Mouse (Mus musculus): ENCODE measurements around the gene BC049715.
"Not testable (repeated sequence)": the region's sequence is repeated elsewhere in the genome, so short reads cannot be mapped to it uniquely, and the experiment has no call there.

The BC049715 gene

GRCm38 (mm10) chr6:136848971-136849370 lies 21.5 kb downstream of the BC049715 start:
- DNase-seq (ENCODE audit: extremely low read depth, low read depth) = no peak

DNA sequence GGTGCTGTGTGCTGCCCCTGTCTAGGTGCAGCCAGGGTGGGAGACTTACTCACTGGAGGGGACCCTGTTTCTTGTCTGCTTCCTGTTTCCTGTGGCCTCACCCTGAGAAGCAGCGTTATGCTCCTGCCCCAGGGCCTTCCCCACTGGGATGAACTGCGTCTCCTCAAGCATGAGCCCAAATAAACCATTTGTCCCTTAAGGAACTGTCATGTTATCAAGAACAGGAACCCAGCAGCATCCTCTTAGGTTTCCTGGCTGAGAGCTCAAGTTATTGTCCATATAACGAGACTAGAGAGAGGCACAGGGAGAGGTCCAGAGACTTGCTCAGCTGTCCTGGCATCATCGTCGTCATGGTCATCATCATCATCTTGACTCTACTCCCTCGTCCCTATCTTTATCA lies 22.8 kb downstream of the BC049715 start:
- DNase-seq (ENCODE audit: extremely low read depth, low read depth) = no peak

DNA sequence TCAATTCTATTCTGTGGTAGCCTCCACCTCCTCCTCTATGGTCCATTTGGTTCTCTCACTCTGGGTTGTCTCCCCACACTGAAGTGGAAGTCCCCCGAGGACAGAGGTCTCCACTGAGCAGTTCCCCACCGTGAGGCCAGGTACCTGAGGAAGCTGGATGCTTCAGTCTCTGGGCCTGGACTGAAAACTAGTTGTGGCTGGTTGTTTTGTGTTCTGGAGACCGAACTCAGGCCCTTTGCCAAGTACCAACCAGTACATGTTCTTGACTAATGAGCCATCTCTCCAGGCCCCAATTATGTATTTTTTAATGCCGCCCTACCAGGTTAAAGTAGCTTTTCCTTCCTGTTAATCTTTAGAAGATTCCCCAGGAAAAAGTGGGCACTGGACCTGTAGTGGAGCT lies 24.9 kb downstream of the BC049715 start:
- no peak for DNase-seq (ENCODE audit: extremely low read depth, low read depth)

GRCm38 (mm10) chr6:136852762-136853161 lies 25.3 kb downstream of the BC049715 start:
- no peak for DNase-seq (ENCODE audit: extremely low read depth, low read depth)

- no peak for DNase-seq (ENCODE audit: extremely low read depth, low read depth)
These were observed 26.9 kb downstream of the BC049715 start for GRCm38 (mm10) chr6:136854361-136854781.

- DNase-seq (ENCODE audit: extremely low read depth, low read depth) = peak; percentile 39
These were observed 27.8 kb downstream of the BC049715 start for GRCm38 (mm10) chr6:136855183-136855582.

DNA sequence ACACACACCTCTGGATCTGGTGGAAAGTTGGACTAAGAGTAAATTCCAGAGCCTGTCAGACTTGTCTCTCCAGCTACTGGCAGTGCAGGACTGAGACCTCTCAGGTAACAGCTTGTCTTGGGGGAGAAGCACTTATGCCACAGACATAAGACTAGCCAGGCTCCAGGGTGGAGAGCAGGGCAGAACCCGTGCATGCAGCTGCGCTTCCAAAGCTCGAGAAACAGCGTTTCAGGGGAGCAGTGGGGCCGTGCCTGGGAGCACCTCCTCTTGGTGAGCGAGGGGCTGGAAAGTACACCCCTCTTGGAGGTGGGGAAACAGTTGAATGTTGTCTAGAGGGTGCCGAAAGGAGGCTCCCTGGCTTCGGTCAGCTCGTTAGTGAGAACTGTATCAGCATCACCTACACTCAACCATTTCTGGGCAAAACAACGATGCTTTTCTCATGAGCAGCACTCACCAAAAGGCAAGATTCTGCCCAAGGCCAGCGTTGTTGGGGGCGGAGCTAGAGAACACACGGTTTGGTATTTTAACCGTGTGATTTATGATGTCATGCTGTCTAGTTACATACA lies 28.7 kb downstream of the BC049715 start:
- no peak for DNase-seq (ENCODE audit: extremely low read depth, low read depth)

DNA sequence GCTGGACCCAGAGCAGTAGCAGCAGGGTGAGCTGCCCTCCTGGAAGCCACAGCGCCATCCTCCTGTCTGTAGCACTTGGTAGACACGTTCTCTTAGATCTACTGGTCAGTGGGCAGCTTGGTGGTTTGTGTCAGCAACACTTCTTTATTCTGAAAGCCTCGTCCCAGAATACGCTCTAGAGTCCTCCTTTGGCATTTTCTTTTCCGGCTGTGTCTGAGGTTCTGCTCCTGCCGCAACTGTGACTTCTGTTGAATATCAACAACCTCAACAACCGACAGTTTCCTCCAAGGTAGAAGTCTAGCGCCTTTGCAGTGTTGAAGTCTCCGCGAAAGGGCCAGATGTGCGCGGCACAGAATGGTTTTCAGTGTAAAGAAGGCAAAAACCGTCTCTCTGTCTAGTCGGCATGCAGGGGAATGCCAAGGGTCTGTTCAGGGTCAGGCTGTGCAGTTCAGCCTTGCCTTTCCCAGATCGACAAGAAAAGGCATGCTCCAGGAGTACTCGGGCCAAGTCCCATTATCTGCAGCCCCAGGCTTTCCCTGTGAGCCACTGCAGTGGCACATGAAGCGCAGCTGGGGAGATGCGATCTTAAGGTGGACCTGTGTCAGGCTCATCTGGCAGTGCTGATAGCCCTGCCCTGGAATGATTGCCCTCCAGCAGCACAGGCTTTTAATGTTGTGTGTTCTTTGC lies 29.9 kb downstream of the BC049715 start, which contains the start of gene Art4:
Art4 (minus strand) TSS at position 548 of the 687 bp plus-strand sequence.
- peak; percentile 78 for DNase-seq (ENCODE audit: extremely low read depth, low read depth)

DNA sequence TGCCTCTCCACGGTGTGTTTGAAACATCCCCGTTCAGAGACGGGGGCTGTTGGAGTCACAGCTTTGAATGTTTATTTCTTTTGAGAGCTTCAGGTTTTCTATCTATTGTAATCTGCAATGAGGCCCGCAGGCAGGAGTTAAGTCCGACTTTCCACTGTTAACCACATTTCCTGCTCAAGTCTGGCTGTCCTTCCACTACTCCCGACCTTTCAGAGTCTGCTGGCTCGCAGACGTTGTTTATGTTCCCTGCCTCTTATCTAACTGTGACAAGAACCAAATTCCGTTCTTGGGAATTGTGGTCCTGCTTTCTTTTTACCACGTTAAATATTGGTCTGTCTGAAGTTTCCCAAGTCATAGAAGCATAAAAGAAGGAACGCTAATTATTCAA lies 30.4 kb downstream of the BC049715 start:
- DNase-seq (ENCODE audit: extremely low read depth, low read depth) = no peak

- DNase-seq (ENCODE audit: extremely low read depth, low read depth) = no peak
These were observed 31.0 kb downstream of the BC049715 start for GRCm38 (mm10) chr6:136858420-136858819.

DNA sequence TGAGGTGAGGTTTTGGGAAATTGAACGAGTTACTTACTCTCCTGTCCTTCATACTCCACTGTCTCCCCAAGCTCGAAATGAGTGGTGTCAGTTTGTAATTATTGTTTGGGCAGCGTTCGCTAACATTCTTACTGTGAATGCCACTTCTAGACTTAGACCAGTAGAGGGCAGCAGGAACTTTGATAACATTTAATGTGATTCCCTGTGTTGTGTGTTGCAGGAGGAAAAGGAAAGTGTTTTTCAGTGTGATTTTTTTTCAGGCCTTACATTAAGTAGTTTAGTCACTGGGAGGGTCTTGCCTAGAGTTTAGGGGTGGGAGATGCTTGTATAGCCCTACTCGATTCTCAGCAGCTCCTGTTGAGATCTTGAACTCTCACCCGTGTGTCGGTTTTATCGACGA lies 33.6 kb downstream of the BC049715 start:
- DNase-seq (ENCODE audit: extremely low read depth, low read depth) = peak; percentile 38

GRCm38 (mm10) chr6:136865360-136865759 lies 37.9 kb downstream of the BC049715 start:
- no peak for DNase-seq (ENCODE audit: extremely low read depth, low read depth)

DNA sequence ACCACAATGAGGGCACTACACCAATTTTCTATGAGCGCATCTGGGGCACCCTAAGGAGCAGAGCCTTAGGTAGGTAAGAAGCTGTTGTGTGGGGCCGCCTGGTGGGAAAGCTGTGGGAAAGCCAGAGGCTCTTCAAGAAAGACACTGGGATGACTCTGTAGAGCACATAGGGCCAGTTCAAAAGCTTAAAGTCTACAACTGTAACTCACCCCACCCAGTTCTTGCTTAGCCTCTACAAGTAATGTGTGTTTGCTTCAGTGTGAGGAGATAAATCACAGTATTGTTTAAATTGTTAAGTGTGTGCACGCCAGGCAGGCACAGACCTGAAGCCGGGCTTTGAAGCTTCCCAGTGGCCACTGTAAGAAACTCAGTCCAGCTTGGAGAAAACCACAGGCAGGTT lies 38.7 kb downstream of the BC049715 start:
- DNase-seq (ENCODE audit: extremely low read depth, low read depth) = no peak

GRCm38 (mm10) chr6:136868921-136869320 lies 41.5 kb downstream of the BC049715 start:
- no peak for DNase-seq (ENCODE audit: extremely low read depth, low read depth)

GRCm38 (mm10) chr6:136874599-136874998 lies 47.2 kb downstream of the BC049715 start:
- no peak for DNase-seq (ENCODE audit: extremely low read depth, low read depth)

GRCm38 (mm10) chr6:136875670-136876069 lies 48.2 kb downstream of the BC049715 start, which contains the start of gene Mgp:
Gene Mgp, minus strand, starts transcription at chr6:136875823.
- no peak for DNase-seq (ENCODE audit: extremely low read depth, low read depth)

GRCm38 (mm10) chr6:136881678-136882077 lies 54.3 kb downstream of the BC049715 start:
- DNase-seq (ENCODE audit: extremely low read depth, low read depth) = no peak

DNA sequence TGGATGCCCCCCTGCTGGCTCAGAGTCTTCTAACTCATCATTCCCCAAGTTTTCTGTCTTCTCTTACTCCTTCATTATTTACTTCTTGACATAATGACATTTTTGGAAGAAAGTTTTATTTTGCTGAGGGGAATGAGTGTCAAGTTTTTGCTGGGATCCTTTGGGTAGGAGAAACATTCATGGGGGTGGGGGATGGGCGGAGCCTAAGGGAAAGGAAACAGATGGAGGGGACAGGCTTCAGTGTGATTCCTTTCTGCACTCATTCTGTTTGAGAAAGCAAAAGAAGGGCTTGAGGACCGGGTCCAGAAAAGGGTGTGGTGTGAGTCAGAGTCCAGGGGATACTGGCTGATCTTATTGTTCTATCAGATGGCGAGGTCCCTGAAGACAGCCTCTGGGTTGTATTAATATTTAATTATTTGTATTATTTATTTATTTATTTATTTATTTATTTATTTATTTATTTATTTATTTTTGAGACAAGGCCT lies 56.0 kb downstream of the BC049715 start:
- DNase-seq (ENCODE audit: extremely low read depth, low read depth) = no peak

DNA sequence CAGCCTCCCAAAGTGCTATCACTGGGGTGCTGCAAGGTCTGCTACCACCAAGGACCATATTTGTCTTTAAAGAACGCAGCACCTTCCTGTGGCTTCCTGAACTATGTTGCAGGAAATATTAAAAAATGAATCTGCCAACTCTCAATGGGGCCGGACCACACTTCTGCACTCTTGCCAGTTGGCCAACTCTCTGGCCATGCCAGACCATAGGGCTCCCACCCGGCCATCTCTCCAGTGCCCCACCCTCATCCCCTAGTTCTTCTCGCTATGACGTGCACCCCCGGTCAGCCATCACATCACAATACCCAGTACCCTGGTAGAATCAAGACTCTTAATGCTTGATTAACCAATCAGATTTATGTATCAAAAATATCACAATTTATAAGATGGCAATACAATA lies 56.5 kb downstream of the BC049715 start:
- DNase-seq (ENCODE audit: extremely low read depth, low read depth) = no peak

DNA sequence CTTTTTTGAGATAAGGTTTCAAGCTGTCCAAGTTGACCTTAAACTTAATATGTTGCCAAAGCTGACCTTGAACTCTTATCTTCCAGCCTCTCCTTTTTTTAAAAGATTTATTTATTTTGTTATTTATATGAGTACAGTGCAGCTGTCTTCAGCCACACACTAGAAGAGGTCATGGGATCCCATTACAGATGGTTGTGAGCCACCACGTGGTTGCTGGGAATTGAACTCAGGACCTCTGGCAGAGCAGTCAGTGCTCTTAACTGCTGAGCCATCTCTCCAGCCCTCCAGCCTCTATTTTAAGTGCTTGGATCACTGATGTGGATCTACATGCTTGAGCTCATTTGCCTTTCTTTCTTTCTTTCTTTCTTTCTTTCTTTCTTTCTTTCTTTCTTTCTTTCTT lies 57.3 kb downstream of the BC049715 start:
- DNase-seq (ENCODE audit: extremely low read depth, low read depth) = not testable (repeated sequence)

DNA sequence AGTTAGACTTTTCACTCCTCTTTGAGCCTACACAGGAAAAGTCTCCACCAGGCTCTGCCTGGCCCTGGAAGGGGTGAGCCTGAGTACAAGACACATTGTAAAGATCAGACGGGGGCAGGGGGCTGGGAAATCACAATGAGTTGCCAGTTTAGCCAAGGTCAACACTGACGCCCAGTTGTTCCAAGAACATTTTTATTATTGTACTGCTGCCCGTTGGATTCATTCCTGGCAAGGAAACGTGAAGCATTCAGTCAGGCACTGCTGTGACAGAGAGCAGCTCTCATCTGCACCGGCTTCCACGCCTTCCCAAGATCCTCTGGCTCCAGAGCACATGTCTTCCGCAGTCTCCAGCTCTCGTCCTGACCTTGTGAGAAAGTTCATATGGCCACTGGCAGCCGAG lies 60.4 kb downstream of the BC049715 start:
- DNase-seq (ENCODE audit: extremely low read depth, low read depth) = no peak

DNA sequence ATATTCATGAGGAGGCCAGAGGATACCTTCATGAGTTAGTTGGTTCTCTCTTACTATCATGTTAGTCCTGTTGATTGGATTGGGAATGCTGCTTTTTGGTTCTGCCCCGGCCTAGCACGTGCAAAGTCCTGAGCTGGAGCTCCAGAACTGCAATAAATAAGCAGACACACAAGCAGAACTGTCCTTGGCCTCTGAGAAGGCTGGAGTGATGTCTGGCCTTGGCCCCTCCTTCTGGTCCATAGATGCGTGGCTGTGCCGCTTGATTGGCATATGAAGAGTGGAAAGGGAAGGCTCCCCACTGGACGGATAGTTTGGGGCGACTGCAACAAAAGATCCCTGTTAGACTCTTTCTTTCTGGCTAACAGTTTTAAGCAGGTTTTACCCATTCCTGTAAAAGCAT lies 61.6 kb downstream of the BC049715 start:
- DNase-seq (ENCODE audit: extremely low read depth, low read depth) = no peak

DNA sequence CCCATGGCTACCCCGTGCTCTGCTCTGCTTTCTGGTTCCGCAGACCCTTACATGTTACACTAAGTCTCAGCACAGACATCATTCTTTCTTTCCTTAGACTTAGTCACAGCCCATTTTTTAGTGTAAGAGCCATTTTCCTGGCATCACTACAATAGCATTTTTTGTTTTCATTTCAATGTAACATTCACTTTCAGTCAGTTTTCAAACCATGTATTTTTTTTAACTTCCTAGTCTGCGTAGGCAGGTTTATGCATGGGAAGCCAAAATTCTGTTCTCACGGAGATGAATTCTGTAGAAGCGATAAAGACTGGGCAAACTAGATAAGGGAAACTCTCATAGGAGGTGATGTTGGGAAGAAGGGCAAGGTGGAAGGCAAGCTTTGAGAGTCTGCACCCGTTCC lies 62.1 kb downstream of the BC049715 start:
- no peak for DNase-seq (ENCODE audit: extremely low read depth, low read depth)
